Mouse (Mus musculus): ENCODE results near the gene Gm12185.

GRCm38 (mm10) chr11:48876680-48877079, 115.3 kb downstream of the Gm12185 start:
- TF ChIP-seq POLR2A (IDR thresholded peaks at IDR 0.05; ENCODE audit: insufficient read depth, low read depth, low read length) (no peak), EP300 (IDR thresholded peaks at IDR 0.05; ENCODE audit: insufficient read depth, low read depth, low read length) (no peak), CTCF (IDR thresholded peaks at IDR 0.05) (peak; percentile 44)
